Mouse (Mus musculus) forebrain, embryonic 12.5 days (tissue): ENCODE results near the gene Ube2e1. TPM values are rescaled to one million over a fixed set of nuclear protein-coding genes. Genes with fewer than 3 reads are reported as not detected.

Source experiments
- ATAC-seq: fragments of 200-750 bp; cut with Nextera tagmentation; 2 replicates; pipeline ENCODE4 v1.8.0; 2017; ENCODE audit warnings: moderate TSS enrichment; ENCODE audit not compliant: low FRiP score
- H3K27ac ChIP-seq: fragments of 300-500 bp; sonication (generic); 2 replicates; pipeline ENCODE4 v1.5.1; 2016; ENCODE audit warnings: mild to moderate bottlenecking
- H3K27me3 ChIP-seq: fragments of 300-500 bp; sonication (generic); 2 replicates; pipeline ENCODE4 v1.6.1; 2016; ENCODE audit warnings: mild to moderate bottlenecking
- H3K36me3 ChIP-seq: fragments of 300-500 bp; sonication (generic); replicated peaks from 2 replicates; pipeline ENCODE4 v1.6.1; 2016; ENCODE audit warnings: mild to moderate bottlenecking
- H3K4me1 ChIP-seq: fragments of 300-500 bp; sonication (generic); 2 replicates; pipeline ENCODE4 v1.6.1; 2016
- H3K4me2 ChIP-seq: fragments of 300-500 bp; sonication (generic); 2 replicates; pipeline ENCODE4 v1.6.1; 2016; ENCODE audit warnings: mild to moderate bottlenecking, moderate library complexity
- H3K4me3 ChIP-seq: fragments of 300-500 bp; sonication (generic); replicated peaks from 2 replicates; pipeline ENCODE4 v1.5.1; 2016; ENCODE audit warnings: mild to moderate bottlenecking
- H3K9ac ChIP-seq: fragments of 300-500 bp; sonication (generic); 2 replicates; pipeline ENCODE4 v1.6.1; 2016; ENCODE audit warnings: mild to moderate bottlenecking
- H3K9me3 ChIP-seq: fragments of 300-500 bp; sonication (generic); 2 replicates; pipeline ENCODE4 v1.6.1; 2016
- WGBS: fragments of 180-500 bp; shearing (Covaris S2); methylation state at CpG from one replicate; pipeline ENCODE4 v1.1.7; 2016; 5-methylcytosine and 5-hydroxymethylcytosine counted together
- polyA plus RNA-seq: library from polyadenylated mRNA; unstranded; fragments of >200 nt; fragmentation: Nextera tagmentation; extraction: Ambion mirVana; gene quantifications from 2 replicates; pipeline ENCODE4 v1.2.1, GENCODE M21; 2016

The Ube2e1 gene
- polyA plus RNA-seq, 1 experiment from 2014 or later, result 175 TPM

DNA sequence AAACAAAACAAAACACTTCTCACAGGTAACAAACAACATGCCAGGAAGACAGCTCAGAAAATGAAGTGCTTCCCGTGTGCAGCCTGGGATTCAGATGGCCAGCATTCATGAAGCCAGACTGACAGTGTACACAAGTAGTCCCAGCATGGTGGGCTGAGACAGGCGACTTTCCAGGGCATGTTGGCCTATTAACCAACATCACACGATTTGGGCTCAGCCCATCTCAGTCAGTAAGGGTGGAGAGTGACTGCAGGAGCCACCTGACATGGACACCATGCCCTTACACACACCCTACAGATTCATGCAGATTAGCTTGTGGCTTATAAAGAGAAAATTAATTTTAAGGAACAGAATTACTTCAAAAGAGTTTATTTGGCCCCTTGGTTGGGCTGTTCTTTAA, 28.9 kb downstream of the Ube2e1 start:
- Histone ChIP-seq H3K27ac (no peak overlapping the region), H3K4me1 (no peaks in the 10 kb centered on the region), H3K27me3 (no peaks in the 10 kb centered on the region), H3K4me3 (no peak overlapping the region), H3K36me3 (peaks cover 3% of the 10 kb centered on the region; the same call in 1 of the 2 replicates), H3K9ac (no peak overlapping the region), H3K4me2 (no peak overlapping the region), H3K9me3 (no peaks in the 10 kb centered on the region)
- 79% methylated on average over 3 of the region's 3 CpGs for WGBS
- ATAC-seq, result no peak

DNA sequence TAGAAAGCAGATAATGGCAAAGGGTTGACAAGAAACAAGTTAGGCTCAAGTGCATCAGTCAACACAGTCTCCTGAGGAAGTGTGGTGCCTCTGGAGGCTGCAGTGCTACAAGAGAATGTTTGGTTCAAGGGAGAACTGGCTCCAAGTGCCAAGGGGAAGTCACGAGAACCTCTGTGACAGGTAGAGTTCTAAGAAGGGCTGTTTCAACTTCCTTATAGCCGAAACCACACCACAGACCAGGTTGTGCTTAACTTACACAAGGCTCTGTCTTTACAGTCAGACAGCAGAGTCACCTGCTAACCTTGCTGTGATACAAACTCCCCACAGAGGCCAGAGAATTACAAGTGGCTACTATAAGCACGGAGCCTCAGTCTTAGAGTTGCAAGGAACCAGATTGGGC, 30.1 kb downstream of the Ube2e1 start:
- no peaks in the 10 kb centered on the region for H3K27me3 ChIP-seq
- no peak for ATAC-seq
- no peak overlapping the region for H3K27ac ChIP-seq
- H3K9me3 ChIP-seq, result no peaks in the 10 kb centered on the region
- H3K4me2 ChIP-seq, result no peak overlapping the region
- H3K9ac ChIP-seq, result no peak overlapping the region
- peaks cover 3% of the 10 kb centered on the region; the same call in 1 of the 2 replicates for H3K36me3 ChIP-seq
- WGBS, result 86% methylated on average over 3 of the region's 3 CpGs
- H3K4me1 ChIP-seq, result no peaks in the 10 kb centered on the region
- H3K4me3 ChIP-seq, result no peak overlapping the region

DNA sequence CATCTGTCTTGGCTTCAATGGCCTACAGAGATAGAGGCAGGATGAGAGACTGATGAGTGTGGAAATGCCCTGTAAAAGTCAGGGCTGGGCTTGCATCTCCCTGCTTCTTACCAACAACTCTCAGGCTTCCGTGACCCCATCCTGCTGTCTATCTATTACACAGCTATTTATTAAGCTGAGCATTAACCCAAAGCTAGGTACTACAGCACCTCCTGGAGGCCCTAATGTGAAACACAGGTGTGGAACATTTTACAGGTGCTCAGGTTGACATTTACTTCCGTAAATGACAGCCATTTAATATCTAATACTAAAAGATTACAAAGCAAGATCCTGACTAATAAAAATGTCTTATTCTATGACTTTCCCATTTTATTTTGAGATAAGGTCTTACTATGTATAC, 31.0 kb downstream of the Ube2e1 start:
- no peak for ATAC-seq
- no peaks in the 10 kb centered on the region for H3K4me1 ChIP-seq
- no peak overlapping the region for H3K27ac ChIP-seq
- no peaks in the 10 kb centered on the region for H3K27me3 ChIP-seq
- H3K9me3 ChIP-seq, result no peaks in the 10 kb centered on the region
- no peak overlapping the region for H3K4me2 ChIP-seq
- no peak overlapping the region for H3K4me3 ChIP-seq
- no peak overlapping the region for H3K9ac ChIP-seq
- WGBS, result 99% methylated on average over 2 of the region's 2 CpGs
- H3K36me3 ChIP-seq, result peaks cover 2% of the 10 kb centered on the region; the same call in 1 of the 2 replicates

DNA sequence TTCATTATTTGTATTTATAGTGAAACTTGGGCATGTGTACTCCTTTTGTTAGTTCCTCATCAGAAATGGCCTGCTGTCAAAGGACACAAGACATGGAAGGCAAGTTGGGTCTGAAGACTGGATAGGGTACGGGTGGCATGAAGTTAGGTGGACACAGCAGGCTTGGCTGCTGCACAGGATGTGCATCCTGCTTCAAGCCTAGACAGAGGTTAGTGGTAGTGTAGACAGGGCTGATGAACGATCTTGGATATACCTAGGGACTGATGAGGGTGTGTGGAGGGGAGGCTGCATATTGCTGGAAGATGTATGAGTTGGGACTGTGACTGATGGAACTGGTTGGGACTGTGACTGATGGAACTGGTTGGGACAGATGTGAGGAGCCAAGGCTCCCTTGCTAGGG, 32.8 kb downstream of the Ube2e1 start:
- H3K4me3 ChIP-seq, result no peak overlapping the region
- no peak for ATAC-seq
- no peak overlapping the region for H3K9ac ChIP-seq
- no peaks in the 10 kb centered on the region for H3K4me1 ChIP-seq
- H3K9me3 ChIP-seq, result no peaks in the 10 kb centered on the region
- H3K27ac ChIP-seq, result no peak overlapping the region
- no peaks in the 10 kb centered on the region for H3K27me3 ChIP-seq
- no peaks in the 10 kb centered on the region; the same call in 1 of the 2 replicates for H3K36me3 ChIP-seq
- 93% methylated on average over 2 of the region's 2 CpGs for WGBS
- H3K4me2 ChIP-seq, result no peak overlapping the region

DNA sequence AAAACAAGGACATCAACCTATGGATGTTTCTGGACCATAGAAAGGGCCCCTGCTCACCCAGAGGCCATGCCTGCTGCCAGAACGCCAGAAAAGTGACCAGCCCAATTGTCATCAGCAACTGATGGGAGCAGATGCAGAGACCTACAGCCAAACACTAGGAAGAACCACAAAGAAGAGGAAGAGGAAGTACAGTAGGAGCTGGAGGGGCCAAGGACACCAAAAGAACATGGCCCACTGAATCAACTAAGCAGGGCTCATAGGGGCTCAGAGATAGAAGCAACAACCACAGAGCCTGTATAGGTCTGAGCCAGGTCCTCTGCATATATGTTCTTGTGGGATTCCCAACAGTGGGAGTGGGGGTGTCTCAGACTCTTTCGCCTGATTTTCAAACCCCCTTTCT, 34.2 kb downstream of the Ube2e1 start:
- Histone ChIP-seq H3K36me3 (no peaks in the 10 kb centered on the region; the same call in 1 of the 2 replicates), H3K4me3 (no peak overlapping the region), H3K27ac (no peak overlapping the region), H3K9me3 (no peaks in the 10 kb centered on the region), H3K4me2 (no peak overlapping the region), H3K27me3 (no peaks in the 10 kb centered on the region), H3K4me1 (no peaks in the 10 kb centered on the region), H3K9ac (no peak overlapping the region)
- ATAC-seq, result no peak
- WGBS, result 90% methylated on average over 2 of the region's 2 CpGs

- Histone ChIP-seq H3K27me3 (no peaks in the 10 kb centered on the region), H3K36me3 (no peaks in the 10 kb centered on the region; the same call in 1 of the 2 replicates), H3K9me3 (no peaks in the 10 kb centered on the region), H3K4me3 (no peak overlapping the region), H3K9ac (no peak overlapping the region), H3K4me2 (no peak overlapping the region), H3K27ac (no peak overlapping the region), H3K4me1 (no peaks in the 10 kb centered on the region)
- ATAC-seq, result no peak
- WGBS, result 91% methylated on average over 3 of the region's 3 CpGs
Observed at GRCm38 (mm10) chr14:18292578-18292977, 39.1 kb downstream of the Ube2e1 start.

DNA sequence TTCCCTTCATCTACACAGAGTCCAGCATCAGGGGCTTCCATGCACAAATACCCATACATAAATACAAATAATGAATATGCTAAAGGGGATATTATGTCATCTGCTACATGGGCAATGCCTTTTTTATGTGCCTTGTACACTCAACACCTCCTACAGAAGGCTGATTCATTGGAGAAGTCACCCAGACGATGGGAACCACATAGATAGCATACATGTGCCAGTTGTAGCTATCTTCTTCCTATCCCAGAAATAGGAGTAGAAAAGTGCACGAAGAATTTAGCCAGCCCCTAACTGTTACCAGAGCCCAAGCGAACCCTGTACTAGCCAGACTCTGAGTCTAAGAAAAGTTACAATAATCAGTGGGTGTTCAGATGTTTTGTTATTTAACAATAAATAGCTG, 39.5 kb downstream of the Ube2e1 start:
- no peak for ATAC-seq
- no peaks in the 10 kb centered on the region for H3K9me3 ChIP-seq
- H3K4me2 ChIP-seq, result no peak overlapping the region
- H3K36me3 ChIP-seq, result no peaks in the 10 kb centered on the region; the same call in 1 of the 2 replicates
- H3K27me3 ChIP-seq, result no peaks in the 10 kb centered on the region
- H3K9ac ChIP-seq, result no peak overlapping the region
- no peaks in the 10 kb centered on the region for H3K4me1 ChIP-seq
- no peak overlapping the region for H3K27ac ChIP-seq
- WGBS, result 94% methylated on average over 3 of the region's 3 CpGs
- no peak overlapping the region for H3K4me3 ChIP-seq

DNA sequence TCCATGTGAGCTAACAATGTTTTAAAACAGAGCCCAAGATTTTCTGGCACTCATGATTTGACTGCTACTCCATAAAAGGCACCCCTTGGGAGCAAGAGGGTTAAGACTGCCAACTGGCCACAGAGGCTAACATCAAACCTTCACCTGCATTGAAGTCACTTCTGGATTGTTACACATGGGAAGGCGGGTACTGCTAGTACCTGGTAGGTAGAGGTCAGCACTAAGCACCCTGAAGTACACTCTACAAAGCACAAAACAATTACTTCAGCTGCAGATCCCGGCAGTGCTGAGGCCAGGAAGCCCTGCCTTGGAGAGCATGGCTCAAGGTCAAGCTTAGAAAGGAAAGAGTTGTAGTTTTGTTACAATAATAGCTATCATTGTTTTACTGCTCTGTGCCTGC, 44.3 kb downstream of the Ube2e1 start:
- Histone ChIP-seq H3K36me3 (peaks cover 4% of the 10 kb centered on the region; the same call in 1 of the 2 replicates), H3K27me3 (no peaks in the 10 kb centered on the region), H3K4me3 (no peak overlapping the region), H3K9me3 (no peaks in the 10 kb centered on the region), H3K4me1 (no peaks in the 10 kb centered on the region), H3K9ac (no peak overlapping the region), H3K4me2 (no peak overlapping the region), H3K27ac (no peak overlapping the region)
- 86% methylated on average over 2 of the region's 2 CpGs for WGBS
- ATAC-seq, result no peak

DNA sequence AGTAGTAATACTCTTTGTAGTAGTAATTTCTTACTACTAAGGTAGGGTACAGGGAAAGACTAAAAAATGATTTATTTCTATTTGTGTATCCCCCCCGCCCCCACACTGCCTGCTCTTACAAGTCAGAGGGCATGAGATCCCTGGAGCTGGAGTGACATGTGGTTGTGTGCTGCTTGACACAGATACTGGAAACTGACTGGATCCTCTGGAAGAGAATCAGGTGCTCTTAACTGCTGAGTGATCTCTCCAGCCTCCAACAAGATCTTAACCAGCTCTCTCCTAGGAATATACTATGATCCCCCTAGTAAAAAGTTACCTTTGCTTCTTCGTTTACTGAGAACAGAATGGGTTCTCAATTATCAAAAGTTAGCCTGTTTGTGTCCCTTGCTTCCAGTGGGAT, 45.2 kb downstream of the Ube2e1 start:
- no peak for ATAC-seq
- no peak overlapping the region for H3K4me3 ChIP-seq

DNA sequence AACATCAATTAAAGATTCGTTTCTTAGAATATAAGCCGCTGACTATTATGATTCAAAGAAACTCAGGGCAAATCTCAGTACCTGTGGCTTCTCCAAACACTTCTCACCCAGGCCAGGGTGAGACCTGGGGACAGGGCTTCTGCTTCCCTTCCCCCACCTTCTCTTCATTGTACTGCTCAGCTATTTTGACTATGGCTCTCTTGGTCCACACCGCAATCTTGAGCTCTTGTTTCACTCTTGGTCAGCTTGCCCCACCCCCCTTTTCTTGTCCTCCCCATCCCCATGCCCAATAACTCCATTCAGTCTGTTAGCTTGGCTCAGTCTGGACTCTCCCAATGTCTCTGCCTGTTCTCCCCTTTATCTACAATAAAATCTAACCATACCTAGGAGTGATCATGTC, 46.2 kb downstream of the Ube2e1 start:
- no peak for ATAC-seq
- H3K4me2 ChIP-seq, result no peak overlapping the region
- H3K27ac ChIP-seq, result no peak overlapping the region
- no peaks in the 10 kb centered on the region for H3K4me1 ChIP-seq
- H3K9ac ChIP-seq, result no peak overlapping the region
- H3K36me3 ChIP-seq, result peaks cover 11% of the 10 kb centered on the region; the same call in 1 of the 2 replicates
- no peak overlapping the region for H3K4me3 ChIP-seq
- no peaks in the 10 kb centered on the region for H3K9me3 ChIP-seq
- no peaks in the 10 kb centered on the region for H3K27me3 ChIP-seq
- 84% methylated on average over 3 of the region's 3 CpGs for WGBS

More for the DNA sequence above, 45.2 kb downstream of the Ube2e1 start:
- Histone ChIP-seq H3K9me3 (no peaks in the 10 kb centered on the region), H3K27me3 (no peaks in the 10 kb centered on the region), H3K4me2 (no peak overlapping the region), H3K9ac (no peak overlapping the region), H3K36me3 (peaks cover 11% of the 10 kb centered on the region; the same call in 1 of the 2 replicates), H3K4me1 (no peaks in the 10 kb centered on the region), H3K27ac (no peak overlapping the region)
- 93% methylated on average over 2 of the region's 2 CpGs for WGBS

DNA sequence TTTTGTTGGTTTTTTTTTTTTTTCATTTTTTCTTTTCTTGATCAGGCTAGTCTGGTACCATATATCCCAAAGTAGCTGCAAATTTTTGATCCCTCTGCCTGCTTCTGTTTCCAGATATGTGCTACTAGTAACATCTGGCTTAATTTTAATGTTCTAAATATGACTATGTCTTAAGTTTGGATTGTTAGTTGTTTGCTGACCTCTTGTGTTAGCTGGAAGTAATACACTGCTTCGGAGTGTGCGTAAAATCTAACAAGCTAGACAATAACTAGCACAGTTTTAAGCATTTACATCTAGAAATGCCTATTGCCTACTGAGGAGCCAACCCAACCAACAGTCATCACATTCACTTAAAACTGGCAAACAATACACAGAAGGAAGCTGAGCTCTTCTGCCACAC, 47.1 kb downstream of the Ube2e1 start:
- ATAC-seq, result no peak
- H3K4me3 ChIP-seq, result no peak overlapping the region
- H3K9ac ChIP-seq, result no peak overlapping the region
- no peaks in the 10 kb centered on the region for H3K4me1 ChIP-seq
- no peaks in the 10 kb centered on the region for H3K27me3 ChIP-seq
- peaks cover 16% of the 10 kb centered on the region for H3K36me3 ChIP-seq
- H3K27ac ChIP-seq, result no peak overlapping the region
- no peaks in the 10 kb centered on the region for H3K9me3 ChIP-seq
- 85% methylated on average over 2 of the region's 2 CpGs for WGBS
- H3K4me2 ChIP-seq, result no peak overlapping the region

DNA sequence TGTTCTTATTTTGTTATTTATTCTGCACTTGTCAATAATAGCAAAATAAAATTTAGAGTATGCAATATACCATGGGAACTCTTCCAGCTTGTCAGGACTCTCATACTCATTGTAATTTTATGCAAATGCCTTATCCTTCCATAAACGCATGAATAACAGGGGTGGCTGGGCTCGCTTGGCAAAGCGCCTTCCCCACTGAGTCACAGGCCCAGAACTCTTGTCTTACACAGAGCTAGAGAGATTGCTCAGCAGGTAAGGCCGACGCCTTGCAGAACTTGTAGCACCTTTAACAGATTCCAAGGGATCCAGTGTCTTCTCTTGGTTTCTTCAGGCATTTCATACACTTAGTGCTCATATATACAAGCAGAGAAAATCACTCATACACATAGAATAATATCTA, 51.3 kb downstream of the Ube2e1 start:
- peaks cover 40% of the 10 kb centered on the region for H3K36me3 ChIP-seq
- 87% methylated on average over 5 of the region's 5 CpGs for WGBS
- H3K4me3 ChIP-seq, result no peak overlapping the region

GRCm38 (mm10) chr14:18274526-18274925, 57.1 kb downstream of the Ube2e1 start:
- no peak overlapping the region for H3K4me3 ChIP-seq
- 83% methylated on average over 1 of the region's 1 CpGs for WGBS
- no peak overlapping the region for H3K9ac ChIP-seq
- H3K27me3 ChIP-seq, result no peaks in the 10 kb centered on the region
- peaks cover 10% of the 10 kb centered on the region for H3K4me1 ChIP-seq
- H3K4me2 ChIP-seq, result no peak overlapping the region
- H3K27ac ChIP-seq, result no peak overlapping the region
- peaks cover 24% of the 10 kb centered on the region for H3K36me3 ChIP-seq
- no peak for ATAC-seq
- H3K9me3 ChIP-seq, result no peaks in the 10 kb centered on the region

More for the DNA sequence above, 51.3 kb downstream of the Ube2e1 start:
- Histone ChIP-seq H3K27me3 (no peaks in the 10 kb centered on the region), H3K4me2 (no peak overlapping the region), H3K4me1 (no peaks in the 10 kb centered on the region), H3K9me3 (no peaks in the 10 kb centered on the region), H3K27ac (no peak overlapping the region), H3K9ac (no peak overlapping the region)
- ATAC-seq, result no peak
